Mouse (Mus musculus): ENCODE data around the gene Trap1a.

Trap1a gene

DNA sequence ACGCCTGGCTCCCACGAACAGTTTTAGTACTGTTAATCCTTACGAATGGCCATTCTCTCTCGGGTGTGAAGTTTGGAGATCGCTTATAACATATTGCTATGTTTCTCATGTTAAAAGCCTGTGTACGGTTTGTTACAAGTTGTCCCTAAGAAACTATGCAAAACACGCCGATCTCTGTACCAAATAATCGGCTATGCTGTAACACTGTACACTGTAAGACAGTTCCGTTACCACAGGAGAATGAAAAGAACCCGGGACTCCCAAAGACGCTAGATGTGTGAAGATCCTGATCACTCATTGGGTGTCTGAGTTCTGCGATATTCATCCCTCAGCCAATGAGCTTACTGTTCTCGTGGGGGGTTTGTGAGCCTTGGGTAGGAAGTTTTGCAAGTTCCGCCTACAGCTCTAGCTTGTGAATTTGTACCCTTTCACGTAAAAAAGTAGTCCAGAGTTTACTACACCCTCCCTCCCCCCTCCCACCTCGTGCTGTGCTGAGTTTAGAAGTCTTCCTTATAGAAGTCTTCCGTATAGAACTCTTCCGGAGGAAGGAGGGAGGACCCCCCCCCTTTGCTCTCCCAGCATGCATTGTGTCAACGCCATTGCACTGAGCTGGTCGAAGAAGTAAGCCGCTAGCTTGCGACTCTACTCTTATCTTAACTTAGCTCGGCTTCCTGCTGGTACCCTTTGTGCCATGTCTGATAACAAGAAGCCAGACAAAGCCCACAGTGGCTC, at the start of gene Trap1a:
TSS of gene Trap1a (plus strand) at position 421 of the 732 bp plus-strand sequence.
- peak; percentile 93 for DNase-seq (ENCODE audit: low read depth, low spot score)

DNA sequence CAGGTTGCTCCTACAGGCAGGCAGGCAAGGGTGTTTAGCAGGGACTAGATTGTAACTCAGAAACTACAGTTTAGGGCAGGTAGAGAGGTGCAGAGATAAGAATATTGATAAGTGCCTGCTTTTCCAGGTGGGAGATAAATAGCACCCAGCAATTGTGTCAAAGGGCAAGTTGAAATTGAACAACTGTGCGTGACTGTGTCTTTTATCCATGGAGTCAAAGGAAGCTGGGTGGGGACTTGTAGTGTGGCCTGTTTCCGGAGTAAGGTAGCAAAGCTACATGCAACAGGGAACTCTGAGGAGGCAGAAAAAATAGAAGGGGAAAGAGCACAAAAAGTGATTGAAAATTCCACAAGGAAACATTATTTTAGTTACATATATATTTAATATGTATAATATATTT, 40.4 kb upstream of the Trap1a start:
- no peak for DNase-seq (ENCODE audit: low read depth, low spot score)

DNA sequence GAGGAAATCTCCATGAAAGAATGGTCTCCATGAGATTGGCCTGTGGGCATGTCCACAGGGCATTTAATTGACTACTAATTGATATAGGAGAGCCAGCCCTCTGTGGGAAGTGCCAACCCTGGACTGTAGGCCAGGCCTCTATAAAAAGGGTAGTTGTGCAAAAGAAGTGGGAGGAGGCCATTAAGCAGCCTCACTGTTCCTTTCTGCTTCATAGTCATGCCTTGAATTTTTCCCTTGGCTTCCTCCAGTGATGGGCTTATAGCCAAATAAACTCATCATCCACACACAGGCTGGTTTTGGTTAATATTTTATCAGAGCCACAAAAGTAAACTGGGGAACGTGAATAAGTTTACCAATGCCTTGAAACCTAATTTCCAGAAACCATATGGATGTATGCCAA, 38.2 kb upstream of the Trap1a start:
- DNase-seq (ENCODE audit: low read depth, low spot score): no peak

DNA sequence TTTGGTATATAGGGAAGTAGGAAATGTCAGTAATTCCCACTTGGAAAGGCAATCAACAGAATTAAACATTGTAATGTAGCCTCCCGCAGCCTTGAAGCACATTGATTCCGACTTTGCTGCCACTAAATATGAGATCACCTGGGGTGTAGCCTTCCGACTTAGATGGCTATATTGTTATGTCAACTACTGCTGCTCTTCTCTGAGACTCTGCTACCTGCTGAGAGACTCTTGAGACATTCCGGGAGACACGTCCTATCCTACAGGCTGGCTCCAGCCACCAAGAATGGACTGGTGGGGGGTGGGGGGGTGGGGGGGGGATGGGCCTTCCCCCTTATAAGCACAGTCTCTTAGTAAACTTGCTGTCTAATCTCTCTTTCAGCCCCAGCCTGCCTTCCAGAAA, 16.1 kb upstream of the Trap1a start:
- DNase-seq (ENCODE audit: low read depth, low spot score): peak; percentile 62

DNA sequence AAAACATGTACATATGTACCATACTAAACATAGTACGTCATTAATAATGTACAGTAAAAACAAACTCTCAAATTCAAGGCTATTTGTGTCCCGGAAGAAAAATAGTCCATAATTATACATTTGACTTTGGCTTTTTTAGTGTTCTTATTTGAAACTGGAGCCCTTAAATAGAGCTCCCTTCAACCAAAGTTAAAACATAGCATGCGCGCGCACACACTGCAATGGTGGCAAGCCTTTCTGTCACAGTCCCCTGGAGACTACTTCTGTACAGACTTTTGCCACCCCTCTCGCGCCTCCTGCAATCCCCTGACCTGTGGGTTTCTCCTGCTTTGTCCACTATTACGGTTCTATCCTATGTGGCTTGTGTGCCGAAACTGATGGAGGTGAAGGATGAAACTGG, 900 bp upstream of the Trap1a start:
- DNase-seq (ENCODE audit: low read depth, low spot score): no peak

DNA sequence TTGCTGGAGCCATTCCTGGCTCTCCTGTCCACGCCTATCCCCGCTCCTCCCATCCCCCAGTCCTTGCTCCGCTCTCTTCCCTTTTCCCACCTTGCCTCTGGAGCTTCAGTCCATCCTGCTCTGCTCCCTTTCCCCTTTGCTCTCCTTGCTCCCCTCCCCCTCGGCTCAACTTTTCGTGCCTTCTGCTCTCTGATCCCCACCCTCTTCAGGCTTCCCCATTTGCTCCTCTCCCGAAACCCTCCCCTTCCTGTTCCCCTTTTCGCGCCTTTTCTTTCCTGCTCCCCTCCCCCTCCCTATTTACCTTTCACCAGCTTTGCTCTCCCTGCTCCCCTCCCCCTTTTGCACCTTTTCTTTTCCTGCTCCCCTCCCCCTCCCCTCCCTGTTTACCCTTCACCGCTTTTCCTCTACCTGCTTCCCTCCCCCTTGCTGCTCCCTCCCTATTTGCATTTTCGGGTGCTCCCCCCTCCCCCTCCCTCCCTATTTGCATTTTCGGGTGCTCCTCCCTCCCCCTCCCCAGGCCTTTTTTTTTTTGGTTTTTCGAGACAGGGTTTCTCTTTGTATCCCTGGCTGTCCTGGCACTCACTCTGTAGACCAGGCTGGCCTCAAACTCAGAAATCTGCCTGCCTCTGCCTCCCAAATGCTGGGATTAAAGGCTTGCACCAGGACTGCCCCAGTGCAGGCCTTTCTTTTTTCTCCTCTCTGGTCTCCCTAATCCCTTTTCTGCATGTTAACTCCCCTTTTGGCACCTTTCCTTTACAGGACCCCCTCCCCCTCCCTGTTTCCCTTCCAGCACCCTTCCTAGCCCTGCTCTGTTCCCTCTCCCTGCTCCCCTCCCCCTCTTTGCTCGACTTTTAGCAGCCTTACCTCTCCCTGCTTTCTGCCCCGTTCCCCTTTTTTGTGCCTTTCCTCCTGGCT, 1.3 kb downstream of the Trap1a start:
- DNase-seq (ENCODE audit: low read depth, low spot score): peak; percentile 92

DNA sequence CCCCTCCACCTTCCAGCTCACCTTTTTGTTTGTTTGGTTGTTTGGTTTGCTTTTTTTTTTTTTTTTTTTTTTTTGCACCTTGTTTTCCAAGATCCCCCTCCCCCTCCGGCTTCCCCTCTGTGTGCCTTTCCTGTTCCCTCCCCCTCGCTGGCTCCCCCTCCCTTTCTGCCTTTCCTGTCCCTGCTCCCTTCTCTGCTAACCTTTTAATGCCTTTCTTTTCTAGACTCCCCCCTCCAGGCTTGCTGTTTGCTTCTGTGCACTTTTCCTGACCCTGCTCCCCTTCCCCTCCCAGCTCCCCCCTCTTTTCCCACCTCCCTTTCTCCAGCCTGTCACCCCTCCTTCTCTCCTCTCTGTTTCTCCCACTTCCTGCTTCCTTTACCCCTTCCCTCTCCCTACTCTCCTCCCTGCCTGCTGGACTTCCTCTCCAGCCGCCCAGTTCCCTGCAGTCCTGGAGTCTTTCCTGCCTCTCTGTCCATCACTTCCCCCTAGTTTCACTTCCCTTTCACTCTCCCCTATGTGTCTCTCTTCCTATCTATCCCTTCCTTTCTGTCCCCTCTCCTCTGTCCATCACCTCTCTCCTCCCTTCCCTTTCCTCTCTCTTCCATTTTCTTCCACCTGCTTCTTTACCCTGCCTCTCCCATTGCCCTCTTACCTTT, 2.1 kb downstream of the Trap1a start:
- DNase-seq (ENCODE audit: low read depth, low spot score): peak; percentile 59

DNA sequence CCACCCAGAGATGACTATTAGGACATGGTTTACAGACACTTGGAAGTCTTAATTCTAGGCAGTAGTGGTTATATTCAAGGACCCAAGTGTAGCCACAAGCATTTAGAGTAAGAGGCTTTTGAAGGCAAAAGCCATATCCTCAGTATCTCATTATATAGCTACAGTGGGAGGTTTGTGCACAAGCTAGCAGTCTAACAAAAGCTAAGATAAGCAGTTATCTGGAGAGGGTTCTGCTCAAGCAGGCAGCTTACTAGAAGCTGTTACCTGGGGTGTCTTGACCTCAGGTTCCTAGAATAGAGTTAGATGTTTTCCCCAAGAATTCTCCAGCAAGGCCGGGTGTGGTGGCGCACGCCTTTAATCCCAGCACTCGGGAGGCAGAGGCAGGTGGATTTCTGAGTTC, 6.1 kb downstream of the Trap1a start:
- no peak for DNase-seq (ENCODE audit: low read depth, low spot score)

DNA sequence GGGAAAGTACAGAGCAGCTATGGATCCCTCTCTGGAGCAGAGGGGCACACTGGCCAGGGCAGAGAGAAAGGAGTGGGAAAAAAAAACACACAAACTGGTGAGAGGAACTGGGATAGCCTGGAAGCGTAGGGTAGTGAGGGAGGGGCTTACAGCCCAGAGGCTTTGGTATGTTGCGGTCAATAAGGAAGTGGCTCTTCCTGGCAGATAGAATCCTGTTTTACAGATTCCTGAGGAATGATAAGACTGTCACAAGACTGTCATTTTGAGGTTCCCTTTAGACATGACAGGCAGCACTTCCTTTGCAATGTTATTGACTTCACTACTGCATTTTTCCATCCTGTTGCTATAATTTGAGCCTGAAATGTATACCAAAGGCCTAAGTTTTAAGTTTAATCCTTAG, 7.7 kb downstream of the Trap1a start:
- DNase-seq (ENCODE audit: low read depth, low spot score): no peak

DNA sequence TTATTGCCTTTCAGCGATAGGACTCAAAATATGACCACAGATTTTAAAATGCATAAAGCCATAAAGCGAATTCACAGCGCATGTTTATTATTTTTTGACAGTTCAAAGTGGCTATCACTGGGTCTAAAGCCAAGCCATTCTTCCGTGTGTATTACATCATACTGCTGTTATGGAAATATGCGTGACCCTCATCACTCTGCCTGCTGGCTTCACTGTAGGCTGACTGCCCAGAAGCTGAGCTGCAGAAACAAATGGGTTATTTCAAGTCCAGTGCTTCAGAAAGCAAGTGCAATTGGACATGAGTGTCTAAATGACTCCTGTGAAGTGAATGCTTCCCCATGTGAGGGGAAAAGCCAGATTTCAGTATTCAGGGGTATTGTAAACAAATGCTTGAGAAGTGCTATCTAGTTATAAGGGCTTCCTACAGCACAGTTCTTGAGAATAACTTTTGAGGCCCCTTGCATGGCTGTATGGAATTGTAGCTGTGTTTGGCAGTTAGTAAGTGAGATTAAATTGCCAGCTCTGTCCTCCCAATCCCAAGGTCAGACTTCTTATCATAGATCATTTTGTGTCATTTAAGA, 18.8 kb downstream of the Trap1a start:
- DNase-seq (ENCODE audit: low read depth, low spot score): no peak

DNA sequence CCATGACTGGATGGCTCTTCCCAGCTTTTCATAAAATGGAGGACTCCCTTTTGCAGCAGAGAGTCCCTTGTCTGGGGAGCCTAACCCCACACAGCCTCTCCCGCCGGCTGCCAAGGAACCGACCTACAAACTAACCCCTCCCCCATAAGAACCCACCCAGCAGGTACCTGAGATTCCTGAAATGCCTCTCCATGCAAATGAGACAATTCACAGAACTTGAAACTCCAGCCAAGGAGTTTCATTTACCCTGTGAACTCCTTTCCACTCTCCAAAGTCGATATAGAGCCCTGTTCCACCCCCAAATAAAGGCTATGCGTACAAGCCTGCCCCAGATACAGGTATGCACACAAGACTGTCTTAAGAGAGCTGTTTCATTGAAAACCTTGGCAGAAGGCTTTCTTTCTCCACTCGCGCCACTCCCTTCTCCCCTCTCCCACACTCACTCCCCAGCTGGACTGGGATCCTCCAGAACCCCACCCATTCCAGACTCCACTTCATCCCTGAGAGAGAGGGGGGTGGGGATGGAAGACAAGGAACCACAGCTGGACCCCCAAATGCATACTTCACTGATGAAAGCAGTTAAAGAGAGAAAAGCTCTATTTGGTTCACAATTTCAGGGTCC, 24.3 kb downstream of the Trap1a start:
- DNase-seq (ENCODE audit: low read depth, low spot score): peak; percentile 75

DNA sequence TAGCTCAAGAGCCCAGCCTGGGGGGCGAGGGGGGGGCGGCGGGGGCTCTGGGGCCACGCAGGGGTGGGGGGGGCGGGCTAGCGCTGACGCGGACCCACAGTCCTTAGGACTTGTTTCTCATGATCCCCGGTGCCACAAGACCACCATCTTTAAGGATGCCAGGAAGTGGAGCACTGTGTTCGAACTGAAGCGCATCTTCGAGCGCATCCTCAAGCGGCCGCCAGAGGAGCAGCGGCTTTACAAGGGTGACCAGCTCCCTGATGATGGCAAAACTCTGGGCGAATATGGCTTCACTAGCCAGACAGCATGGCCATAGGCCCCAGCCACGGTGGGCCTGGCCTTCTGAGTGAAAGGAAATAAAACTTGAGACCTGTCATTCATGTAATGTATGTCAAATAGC, 24.9 kb downstream of the Trap1a start:
- DNase-seq (ENCODE audit: low read depth, low spot score): peak; percentile 59

DNA sequence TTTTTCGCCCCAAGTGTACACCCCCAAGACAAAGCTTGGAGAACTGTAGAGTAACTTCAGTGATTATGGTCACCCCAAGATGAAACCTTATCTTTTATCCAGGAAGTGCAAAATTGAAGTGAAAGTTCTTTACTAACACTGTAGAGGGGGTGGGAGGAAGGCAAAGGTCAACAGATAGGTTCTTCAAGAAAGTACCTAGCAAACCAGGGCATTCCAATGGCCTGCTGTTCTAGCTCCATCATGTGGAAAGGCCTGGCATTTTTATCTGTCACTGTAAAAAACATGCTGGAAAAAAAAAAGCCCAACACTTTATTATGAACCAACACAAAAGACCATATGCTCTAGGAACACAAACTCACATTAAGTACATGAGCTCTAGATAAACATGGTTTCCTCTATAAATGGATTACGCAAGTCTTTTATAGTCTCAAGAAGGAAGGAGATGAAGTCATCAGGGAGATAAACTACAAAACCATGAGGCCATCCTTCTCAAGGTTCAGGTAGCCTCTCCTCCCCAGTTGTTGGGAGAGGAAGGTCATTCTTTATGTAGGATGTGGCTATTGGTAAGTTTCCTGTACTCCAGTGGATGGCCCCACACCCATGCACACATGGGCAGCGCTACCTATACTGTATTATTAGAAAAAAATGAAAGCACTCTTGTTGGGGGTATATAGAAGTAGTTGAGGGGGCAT, 33.5 kb downstream of the Trap1a start:
- DNase-seq (ENCODE audit: low read depth, low spot score): no peak

DNA sequence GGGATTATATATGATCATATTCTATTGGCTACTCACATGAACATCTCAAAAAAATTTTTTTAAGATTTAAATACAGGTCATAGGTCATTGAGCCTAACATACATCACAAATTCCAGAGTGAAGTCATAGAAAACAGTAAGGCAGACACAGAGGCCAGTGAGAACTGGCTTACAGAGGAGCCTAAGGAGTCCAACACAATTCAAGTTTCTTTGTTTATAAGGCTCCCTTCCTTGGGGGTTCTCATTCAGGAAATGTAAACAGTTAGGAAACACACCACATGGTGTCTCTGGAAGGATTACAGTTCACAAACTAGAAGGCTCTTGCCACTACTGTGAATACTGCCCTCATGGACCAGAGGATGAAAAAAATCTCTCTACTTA, 34.0 kb downstream of the Trap1a start:
- DNase-seq (ENCODE audit: low read depth, low spot score): no peak

DNA sequence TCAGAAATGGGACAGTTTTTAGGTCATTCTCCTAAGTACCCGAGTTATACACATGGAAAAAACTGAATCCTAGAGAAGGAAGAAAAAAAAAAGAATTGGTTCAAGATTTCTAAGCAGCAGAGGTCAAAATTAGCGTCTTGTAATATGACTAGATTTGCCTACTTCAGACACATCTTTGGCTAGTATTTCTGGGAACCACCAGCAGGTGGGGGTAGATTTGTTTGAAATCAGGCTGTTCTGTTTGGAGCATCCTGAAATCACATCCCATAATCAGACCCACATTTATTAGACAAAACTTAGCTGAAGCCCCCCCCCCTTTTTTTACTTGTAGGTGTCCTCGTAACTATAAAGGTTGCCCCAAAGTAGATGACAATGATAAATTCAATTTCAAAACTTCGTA, 35.6 kb downstream of the Trap1a start:
- DNase-seq (ENCODE audit: low read depth, low spot score): no peak

DNA sequence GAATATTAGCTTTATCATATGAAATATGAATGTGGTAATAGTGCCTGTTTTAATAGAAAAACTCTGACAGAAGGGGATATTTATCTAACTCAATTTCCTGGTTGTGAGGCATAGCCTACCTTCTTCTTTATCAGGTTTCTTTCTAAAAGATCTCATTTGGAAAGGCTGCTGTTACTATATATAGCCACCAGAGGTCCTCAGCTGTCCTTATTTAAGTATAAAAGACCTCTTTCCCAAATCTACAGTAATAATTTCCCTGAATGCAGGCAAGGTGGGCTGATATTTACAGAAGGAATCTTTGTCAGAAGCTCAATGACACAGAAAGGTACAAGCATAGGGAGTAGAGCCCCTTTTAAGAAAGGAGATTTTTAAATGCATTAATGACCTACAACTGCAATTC, 39.2 kb downstream of the Trap1a start:
- DNase-seq (ENCODE audit: low read depth, low spot score): peak; percentile 29
